Mouse (Mus musculus) G1E (cell line): Measurements from ENCODE around the gene Tkfc.

ENCODE experiments used
- CTCF ChIP-seq: IDR thresholded peaks from 2 replicates; pipeline ENCODE4 v1.5.1; 2012; ENCODE audit warnings: low read depth, low read length, inconsistent platforms, mixed read lengths
- GATA1 ChIP-seq: IDR thresholded peaks from 2 replicates; pipeline ENCODE4 v1.6.1; 2012; ENCODE audit warnings: borderline replicate concordance, low read length, inconsistent platforms, mixed read lengths
- GATA2 ChIP-seq: IDR thresholded peaks from 2 replicates; pipeline ENCODE4 v1.6.1; 2012; ENCODE audit warnings: low read depth, low read length, inconsistent platforms, borderline replicate concordance
- POLR2AphosphoS5 ChIP-seq: IDR thresholded peaks from 2 replicates; pipeline ENCODE4 v1.6.1; 2012; ENCODE audit warnings: low read depth, low read length, inconsistent platforms; ENCODE audit not compliant: insufficient replicate concordance
- TAL1 ChIP-seq: conservative IDR thresholded peaks from 2 replicates; pipeline ENCODE4 v1.6.1; 2012; ENCODE audit warnings: low read depth, low read length, inconsistent platforms, mixed read lengths

GRCm38 (mm10) chr19:10589127-10589857 lies 16.2 kb downstream of the Tkfc start:
- no peak for TF ChIP-seq CTCF
- no peak for TF ChIP-seq GATA2
- no peak for TF ChIP-seq POLR2AphosphoS5
- TF ChIP-seq GATA1 = no peak
- TF ChIP-seq TAL1 = no peak
